Mouse (Mus musculus): ENCODE measurements around the gene Mapk9.

DNA sequence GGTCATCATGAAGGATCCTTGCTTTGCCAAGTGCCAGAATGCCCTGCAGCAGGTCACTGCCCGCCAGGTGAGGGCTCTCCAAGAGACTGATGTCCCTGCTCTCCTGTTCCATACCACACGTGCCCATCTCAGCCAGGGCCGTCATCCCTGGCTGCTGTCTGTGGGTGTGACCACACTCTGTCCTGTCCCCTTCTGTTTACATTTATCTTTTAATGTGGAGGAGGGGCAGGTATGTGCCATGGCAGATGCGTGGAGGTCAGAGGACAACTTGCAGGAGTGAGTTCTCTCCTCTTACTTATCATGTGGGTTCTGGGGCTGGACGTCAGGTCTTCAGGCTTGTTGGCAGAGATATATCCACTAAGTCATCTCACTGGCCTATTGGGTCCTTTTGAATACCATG is 13.6 kb upstream of the Mapk9 start:
- TF ChIP-seq CEBPB (IDR thresholded peaks at IDR 0.05; ENCODE audit: low read depth) (no peak), USF1 (IDR thresholded peaks at IDR 0.05; ENCODE audit: low read depth) (no peak), CTCF (IDR thresholded peaks at IDR 0.05; ENCODE audit: control insufficient read depth, insufficient read depth, insufficient read length) (no peak), MYOD1 (IDR thresholded peaks at IDR 0.05; ENCODE audit: control insufficient read depth, insufficient read length, low read depth) (no peak), MAX (IDR thresholded peaks at IDR 0.05) (no peak), MYOG (IDR thresholded peaks at IDR 0.05; ENCODE audit: control insufficient read depth, extremely low read depth, insufficient read length) (no peak)

Measured in C2C12 (cell line).